In genomic region chr11:49811099-49811541, GRCm38 (mm10) we compare ENCODE assay signal across 1 mouse cellular context.
TF ChIP-seq lines count a peak whose summit lies in the region.

No protein-coding gene starts in this region.

TF ChIP-seq in MEL, 35 proteins besides CTCF, POLR2A, EP300 and RAD21 (continued from another document):
- TF ChIP-seq SMC3 (IDR thresholded peaks at IDR 0.05; ENCODE audit: low read depth, low read length) (no peak), GABPA (IDR thresholded peaks at IDR 0.05; ENCODE audit: low read depth, low read length) (no peak), HCFC1 (IDR thresholded peaks at IDR 0.05; ENCODE audit: low read depth, low read length) (no peak), SIN3A (IDR thresholded peaks at IDR 0.05; ENCODE audit: low read length) (peak; percentile 94)
